Mouse (Mus musculus) left cerebral cortex, postnatal 25 days (tissue): ENCODE results near the gene Stx8. TPM values are rescaled to one million over a fixed set of nuclear protein-coding genes. Genes with fewer than 3 reads are reported as not detected.
A peak's percentile ranks its signal among the peaks of the same experiment; 100 is the strongest.

Experiments
- DNase-seq, 2 experiments: peaks; one replicate each; pipeline ENCODE4 v3.0.0; 2022; ENCODE audit warnings: low spot score in 2 of 2, mixed read lengths in 1 of 2
- intact Hi-C: fragments of 180-260 bp; cut with DNase I; formaldehyde crosslinking; loops from one replicate; pipeline ENCODE4 v1.15.1; 2025
- total RNA-seq, 2 experiments: library from RNA; stranded (reverse); gene quantifications; 2 replicates each; pipeline ENCODE4 v1.2.3; 2021

The Stx8 gene
- total RNA-seq, 2 experiments from 2014 or later: 36.1 to 36.2 TPM

DNA sequence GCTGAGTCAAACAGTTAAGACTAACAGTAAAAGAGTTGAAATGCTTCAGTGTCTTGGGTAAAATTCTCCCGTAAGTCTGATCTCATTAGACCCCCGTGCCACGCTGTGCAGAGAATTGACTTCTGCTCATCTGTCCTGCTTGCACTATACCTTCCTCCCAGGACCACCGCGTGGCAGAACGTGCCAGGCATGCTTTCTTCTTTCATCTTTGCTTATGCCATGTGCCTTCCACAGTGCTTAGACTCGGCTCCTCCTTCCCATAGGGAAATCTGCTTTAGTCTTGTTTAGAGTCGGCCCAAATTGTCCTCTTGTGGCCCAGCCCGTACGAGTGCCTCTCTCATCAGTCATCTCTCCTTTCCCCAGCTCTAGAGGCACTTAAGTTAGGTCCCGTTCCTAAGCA lies 1.8 kb downstream of the Stx8 start:
- DNase-seq: no peak
- intact Hi-C loops: no loop called here

DNA sequence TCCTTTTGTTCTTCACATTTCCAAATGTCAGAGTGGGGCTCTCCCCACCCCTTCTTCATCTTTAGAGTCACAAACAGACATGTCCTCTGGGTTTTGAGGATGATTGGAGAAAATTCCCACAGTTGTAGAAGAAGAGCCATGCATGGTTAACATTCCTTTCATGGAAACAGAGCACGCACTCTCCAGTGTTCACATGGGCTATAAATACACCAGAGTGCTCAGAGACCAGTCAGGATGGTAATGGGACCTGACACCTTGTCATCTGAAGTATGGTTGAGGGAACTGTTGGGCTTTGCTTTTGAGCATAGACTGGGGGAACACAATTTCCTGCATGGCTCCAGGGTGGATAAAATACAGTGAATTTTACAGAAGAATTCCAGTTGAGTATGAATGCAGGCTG lies 6.6 kb downstream of the Stx8 start:
- intact Hi-C loops: no loop called here
- DNase-seq: no peak

DNA sequence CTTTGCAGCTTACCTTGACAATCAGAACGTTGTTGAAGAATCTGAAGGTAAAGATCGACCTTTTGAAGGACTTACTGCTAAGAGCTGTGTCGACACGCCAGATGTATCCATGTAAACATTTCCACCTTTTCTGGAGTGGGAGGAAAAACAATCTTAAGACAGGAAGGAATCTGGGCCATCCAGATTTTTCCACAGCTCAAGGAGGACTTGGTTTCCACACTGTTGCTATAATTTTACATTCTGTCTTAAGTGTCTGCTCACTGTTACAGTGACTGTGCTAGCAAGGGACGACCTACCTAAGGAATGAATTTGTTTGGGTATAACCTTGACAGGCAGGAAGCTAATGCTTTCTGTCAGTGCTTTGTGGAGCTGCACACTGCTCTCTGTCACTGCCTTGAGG lies 7.2 kb downstream of the Stx8 start:
- no peak for DNase-seq
- intact Hi-C loops: no loop called here

DNA sequence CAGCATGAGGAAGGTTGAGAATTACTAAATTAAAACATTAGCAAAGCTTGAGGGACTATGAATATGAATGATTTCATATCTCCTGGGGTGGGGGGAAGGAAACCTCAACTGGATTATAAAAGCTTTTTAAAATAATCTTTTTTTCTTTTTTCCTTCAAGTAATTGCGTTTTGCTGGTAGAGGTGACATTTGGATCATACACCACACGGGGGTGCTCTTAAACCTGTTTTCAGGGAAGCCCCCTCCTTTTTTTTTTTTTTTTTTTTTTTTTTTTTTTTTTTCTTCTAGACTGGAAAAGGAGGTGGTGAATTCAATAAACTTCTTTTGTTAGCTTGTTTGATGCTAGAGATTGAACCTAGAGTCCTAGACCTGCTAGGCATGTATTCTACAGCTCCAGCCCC lies 9.3 kb downstream of the Stx8 start:
- peak in 1 of 2 experiments; percentile 29 for DNase-seq
- intact Hi-C loops: no loop called here

DNA sequence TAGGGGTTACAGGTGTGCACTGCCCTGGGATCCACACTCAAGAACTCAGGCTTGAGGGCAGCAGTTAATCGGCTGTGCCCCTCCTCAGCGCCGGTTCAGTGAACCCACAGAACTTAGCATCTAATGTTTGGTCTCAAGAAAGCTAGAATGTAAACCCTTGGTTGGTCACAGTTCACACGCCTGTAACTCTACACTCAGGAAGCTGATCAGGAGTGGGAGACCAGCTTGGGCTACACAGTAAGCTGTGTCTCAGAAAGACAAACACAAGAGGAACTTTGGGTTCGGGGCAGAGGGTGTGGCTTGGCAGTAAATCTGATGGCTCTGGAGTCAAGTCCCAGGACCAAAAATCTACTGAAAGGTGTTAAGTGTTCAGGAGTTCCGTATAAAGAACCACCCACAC lies 17.6 kb downstream of the Stx8 start:
- intact Hi-C loops: no loop called here
- DNase-seq: no peak

DNA sequence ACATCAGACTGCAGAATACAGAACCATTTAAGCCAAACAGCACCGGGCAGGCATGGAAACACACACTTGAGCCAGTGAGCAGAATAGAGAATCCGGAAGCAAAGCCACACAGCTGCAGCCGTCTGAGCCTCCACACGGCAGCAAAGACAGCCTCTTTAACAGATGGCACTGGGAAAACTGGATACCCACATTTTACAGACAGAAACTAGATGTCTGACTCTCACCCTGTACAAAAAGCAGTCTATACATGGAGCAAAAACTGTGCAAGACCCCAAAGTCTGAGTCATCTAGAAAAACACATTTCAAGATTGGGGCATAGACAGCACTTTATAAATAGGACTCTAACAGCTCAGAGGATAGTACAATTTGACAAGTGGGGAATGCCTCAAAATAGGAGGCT lies 25.2 kb downstream of the Stx8 start:
- intact Hi-C loops: no loop called here
- DNase-seq: peak; percentile 23 to 67

DNA sequence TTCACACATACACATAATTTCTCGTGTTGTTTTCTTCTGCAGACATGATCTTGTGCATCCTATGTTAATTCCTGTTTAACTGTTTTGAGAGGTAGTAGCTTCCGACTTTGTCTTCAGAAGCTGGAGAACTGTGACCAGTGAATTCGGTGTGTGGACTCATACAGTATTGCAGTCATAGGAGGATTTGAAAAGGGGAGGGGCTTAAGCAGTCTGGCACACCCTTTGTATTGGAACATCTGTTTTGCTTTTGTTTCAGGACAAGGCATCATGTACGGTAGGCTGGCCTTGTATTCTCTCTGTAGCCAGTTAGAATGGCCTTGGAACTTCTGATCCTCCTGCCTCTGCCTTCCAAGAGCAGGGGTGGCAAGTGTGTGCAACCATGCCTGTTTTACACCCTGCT lies 30.0 kb downstream of the Stx8 start:
- intact Hi-C loops: no loop called here
- no peak for DNase-seq

DNA sequence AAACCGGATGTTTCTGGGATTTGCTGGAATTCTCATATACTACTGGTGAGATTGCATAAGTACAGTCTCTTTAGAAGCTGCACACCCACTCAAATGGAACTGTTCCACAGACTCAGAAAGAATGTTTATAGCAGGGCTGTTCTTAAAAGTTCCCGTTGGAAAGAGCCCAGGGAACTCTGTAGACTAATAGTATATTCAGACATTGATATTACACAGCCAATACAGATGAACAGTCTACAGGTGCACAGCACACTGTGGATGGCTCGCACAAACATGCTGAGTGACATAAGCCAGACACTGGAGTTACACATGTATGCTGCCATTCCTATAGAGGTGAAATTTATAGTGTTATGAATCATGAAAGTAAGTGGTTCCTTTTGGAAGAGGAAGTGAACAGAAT lies 32.9 kb downstream of the Stx8 start:
- intact Hi-C loops: no loop called here
- peak; percentile 49 to 90 for DNase-seq

DNA sequence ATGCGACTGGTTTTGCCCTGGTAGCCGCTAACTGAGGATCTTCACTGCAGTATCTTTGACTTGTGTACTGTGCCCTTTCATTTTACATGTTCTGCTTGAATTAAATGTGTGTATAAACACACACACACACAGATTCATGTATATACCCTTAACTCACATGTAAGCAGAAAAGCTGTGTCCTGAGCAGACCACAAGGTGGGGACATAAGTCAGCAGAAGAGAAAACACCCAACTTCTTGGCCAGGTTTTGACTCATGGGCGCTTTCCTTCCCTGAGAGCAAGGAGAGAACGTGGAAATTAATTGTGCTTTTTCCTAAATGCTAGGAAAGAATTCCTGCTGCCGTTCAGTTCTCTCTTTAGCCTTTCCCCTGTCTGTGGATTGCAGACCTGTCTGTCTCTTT lies 33.6 kb downstream of the Stx8 start:
- intact Hi-C loops: loop anchor here (5.0 kb wide), 1 partner anchor 188 kb away; no protein-coding TSS in a partner anchor
- DNase-seq: no peak

DNA sequence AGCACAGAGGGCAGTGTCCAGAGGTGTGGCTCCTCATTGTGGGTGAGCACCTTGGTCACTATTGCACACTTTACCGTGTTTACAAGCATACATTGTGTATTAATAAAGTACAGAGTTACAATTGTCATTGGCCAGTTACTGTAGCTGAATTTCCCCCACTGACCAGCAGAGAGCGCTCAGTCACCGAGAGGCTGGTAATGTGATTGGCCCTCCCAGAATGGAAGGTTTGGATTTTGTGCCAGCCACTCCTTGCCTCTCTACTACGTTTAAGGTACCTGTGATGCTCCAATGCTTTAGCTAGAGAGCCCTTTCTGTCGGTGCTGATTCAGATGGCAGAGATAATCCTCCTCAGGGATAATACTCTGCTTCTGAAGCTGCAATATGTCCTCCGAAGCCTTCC lies 38.2 kb downstream of the Stx8 start:
- intact Hi-C loops: loop anchor here (1.0 to 5.0 kb wide), 3 partner anchors 183 to 404 kb away; partner anchors contain the start of gene Ntn1
- peak; percentile 74 to 76 for DNase-seq

DNA sequence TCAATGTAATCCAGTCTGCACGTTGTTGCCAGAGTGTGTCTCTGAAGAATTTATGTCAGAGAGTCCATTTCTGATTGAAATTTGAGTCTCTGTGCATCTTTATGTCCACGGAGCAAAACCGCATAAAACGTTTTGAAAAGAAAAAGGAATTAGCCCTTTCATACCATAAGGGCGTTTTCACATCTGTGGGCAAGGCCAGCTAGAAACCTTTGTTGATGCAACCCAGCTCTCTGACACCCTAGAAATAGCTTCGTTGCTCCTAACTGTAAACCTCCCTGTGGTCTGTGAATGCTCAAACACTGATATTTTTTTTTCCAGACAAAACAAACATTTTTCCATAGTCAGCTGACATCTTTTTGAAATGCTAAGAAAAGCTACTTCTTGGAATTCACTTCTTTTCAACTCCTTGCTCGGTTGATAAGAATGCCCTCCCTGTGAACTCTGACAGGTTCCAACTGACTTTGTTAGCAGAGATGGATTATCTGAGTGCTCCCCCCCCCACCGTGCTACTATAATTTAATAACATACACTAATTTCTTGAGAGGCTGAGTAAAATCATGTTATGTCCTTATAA lies 40.3 kb downstream of the Stx8 start:
- DNase-seq: no peak
- intact Hi-C loops: loop anchor here (5.0 kb wide), 1 partner anchor 191 kb away; no protein-coding TSS in a partner anchor

DNA sequence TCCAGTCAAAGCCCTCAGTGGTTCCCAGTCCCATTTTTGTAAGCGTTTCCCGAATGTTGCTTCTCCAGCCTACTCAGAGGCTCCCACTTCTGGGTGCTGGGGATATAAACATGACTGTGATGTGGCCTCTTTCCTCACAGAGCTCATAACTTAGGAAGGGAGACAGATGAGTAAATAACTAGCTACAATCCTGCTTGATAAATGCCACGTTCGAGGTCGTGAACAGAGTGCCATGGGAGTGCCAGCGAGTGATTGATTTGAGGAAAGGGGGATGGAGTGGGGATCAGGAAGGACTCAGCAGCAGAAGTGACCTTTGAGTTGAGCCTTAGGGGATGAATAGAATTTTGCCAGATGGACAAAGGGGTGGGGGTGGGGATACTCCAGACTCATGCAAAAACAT lies 41.7 kb downstream of the Stx8 start:
- intact Hi-C loops: loop anchor here (5.0 kb wide), 1 partner anchor 190 kb away; no protein-coding TSS in a partner anchor
- DNase-seq: no peak

DNA sequence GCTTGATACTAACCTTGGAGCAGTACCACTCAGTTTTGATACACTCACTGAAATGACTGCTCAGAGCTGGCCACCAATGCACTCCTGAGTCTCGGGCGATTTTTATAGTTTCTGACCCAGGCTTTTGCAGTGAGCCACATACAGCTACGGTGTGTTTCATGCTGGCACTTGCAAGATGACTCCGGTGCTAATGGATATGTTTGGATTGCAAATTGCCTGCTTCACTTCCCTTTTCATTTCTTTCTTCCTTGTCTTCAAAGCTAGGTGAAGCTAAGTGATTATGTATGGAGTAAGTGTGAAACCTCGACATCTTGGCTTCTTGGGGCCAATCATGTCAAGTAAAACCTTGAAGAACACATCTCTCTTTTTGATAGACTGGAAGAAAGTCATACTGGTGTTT lies 43.4 kb downstream of the Stx8 start:
- intact Hi-C loops: loop anchor here (5.0 kb wide), 1 partner anchor 188 kb away; no protein-coding TSS in a partner anchor
- no peak for DNase-seq

DNA sequence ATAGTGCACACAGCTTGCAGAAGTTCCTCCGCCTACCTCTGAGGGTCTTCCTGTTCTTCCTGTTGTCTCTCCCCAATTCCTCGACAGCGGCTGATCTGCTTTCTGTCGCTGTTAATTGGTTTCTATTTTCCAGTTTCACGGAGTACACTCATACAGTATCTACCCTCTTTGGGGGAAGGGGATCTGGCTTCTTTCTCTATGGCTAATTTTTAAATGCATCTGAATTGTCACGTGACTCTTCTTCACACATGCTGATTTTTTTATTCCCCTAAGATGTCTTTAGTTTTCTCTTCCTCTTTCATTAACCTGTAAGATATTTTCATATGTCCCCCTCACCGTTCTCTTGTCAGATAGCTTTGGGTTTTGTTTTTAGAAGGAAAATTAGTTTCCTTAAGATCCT lies 46.2 kb downstream of the Stx8 start:
- DNase-seq: no peak
- intact Hi-C loops: no loop called here

DNA sequence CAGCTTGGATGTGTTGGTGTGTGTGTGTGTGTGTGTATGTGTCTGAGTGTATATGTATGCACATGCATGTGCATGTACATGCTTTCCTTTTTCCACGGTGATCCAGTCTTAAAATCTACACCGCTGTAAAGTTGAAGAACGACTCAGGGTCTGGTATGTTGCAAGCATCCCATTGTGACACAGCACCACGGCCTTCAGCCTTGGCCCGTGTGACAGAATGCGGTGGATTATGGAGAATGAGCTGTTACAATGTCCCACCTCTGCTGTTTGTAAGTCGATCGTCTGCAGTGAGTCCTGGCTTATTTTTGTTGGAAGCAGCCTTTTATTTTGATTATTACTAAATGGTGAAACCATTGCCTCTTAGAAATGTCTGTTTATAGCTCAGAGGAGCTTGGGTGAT lies 52.2 kb downstream of the Stx8 start:
- intact Hi-C loops: no loop called here
- DNase-seq: no peak

DNA sequence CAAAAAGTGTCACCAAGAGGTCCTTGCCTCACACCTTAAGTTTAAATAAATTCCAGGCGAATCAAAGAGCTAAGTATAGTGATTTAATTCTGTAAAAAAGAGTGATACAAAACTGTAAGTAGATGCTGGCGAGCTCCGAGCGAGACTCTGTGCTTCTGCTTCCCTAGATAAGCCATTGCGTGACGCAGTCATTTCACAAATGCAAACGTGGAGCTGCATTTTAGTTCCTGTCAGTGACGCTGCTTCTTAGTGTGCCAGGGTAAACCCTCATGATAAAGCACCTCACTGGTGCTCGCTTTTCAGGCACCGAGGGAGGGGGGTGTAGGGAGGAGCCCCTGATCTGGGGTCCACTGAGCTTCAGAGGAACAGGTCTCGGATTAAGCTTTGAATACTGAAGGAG lies 53.2 kb downstream of the Stx8 start:
- DNase-seq: peak in 1 of 2 experiments; percentile 35
- intact Hi-C loops: no loop called here

DNA sequence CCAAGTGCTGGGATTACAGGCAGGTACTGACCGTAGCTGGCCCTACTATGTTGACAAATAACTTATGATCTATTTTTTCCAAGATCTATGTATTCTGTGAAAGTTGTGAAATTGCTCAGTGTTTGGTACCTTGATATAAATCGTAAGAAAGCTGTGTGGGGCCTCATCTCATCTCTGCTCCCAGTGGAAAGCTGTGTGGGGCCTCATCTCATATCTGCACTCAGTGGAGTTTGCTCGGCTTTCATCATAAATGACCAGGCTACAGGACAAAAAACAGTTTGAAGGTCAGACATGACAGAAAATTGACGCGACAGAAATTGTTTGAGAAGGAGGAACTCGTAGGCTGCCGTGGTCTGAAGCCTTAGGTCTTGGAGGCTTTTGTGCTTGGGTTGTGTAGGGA lies 56.0 kb downstream of the Stx8 start:
- intact Hi-C loops: no loop called here
- no peak for DNase-seq

DNA sequence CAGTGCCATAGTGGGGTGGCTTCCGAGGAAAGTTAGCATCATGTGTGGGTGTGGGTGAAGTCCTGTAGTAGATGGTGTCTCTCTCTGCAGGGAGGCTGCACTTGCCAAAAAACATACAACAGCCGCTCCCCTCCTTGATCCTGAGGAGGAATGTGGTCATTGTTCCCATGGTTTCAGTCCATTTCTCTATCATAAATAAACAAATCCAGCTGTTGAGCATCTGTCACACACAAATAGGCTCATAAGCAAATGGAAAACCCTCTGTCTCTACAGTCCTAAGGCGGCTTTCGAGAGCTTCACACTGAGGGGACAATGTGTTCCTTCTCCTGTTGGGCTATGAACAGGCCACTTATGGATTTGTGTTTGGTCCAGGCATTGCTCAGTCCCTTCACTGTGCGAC lies 56.9 kb downstream of the Stx8 start:
- no peak for DNase-seq
- intact Hi-C loops: no loop called here

DNA sequence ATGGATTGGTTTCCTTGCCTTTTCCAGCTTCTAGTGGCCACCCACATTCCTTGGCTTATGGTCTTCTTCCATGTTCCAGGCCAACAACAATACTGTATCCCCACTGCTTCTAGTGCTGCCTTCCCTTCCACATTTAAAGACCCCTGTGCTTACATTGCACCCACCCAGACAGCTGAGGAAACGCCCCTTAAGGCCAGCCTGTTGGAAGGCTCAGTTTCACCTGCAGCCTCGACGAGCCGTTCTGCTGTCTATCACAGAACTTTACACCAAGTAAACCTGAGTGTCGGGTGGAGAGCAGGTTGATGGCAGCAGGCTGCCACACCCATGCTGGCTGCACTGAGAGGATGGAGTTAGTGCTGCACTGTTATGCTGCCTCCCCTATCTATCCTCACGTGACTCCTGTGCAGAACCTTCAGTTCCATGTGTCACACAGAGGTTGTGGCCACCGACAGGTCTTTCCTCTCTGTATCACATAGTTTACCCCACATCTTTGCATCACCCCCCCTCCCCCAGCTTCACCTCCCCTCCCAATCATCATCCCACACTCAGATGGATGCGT lies 57.9 kb downstream of the Stx8 start:
- no peak for DNase-seq
- intact Hi-C loops: no loop called here

DNA sequence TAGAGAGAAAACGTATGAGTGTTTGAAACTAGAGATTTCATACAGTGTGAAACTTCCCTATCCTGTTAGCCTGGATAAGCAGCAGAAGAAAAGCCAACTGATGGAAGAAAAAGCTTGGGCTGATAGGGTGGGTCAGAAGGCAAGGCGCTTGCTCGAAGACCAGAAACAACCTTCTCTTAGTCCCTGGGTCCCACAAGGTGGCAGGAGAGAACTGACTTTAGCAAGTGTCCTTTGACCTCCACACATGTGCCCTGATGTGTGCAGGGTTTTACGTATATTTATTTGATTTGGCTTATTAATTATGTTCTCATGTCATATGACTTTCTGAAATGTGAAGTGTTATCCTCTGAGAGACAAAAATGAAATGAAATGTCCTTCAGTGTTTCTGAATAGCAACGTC lies 60.6 kb downstream of the Stx8 start:
- intact Hi-C loops: no loop called here
- no peak for DNase-seq

DNA sequence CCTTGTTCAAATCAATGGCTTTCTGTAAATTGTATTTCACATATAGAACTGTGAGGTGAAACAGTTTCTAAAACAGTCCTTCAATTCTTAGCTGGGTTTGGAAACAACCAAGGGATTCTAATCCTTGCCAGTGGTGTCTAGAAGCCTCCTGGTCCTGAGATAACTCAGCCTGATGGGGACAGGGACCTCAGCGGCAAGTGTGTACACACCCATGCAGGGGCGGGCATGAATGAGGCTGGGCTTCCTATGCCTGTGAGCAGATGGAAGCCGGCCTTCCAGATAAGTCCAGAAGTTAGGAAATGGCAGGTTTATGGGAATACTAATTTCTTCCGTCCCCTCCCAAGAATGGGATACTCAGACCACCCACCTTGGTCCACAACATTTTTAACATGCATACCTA lies 63.1 kb downstream of the Stx8 start:
- intact Hi-C loops: no loop called here
- DNase-seq: no peak

DNA sequence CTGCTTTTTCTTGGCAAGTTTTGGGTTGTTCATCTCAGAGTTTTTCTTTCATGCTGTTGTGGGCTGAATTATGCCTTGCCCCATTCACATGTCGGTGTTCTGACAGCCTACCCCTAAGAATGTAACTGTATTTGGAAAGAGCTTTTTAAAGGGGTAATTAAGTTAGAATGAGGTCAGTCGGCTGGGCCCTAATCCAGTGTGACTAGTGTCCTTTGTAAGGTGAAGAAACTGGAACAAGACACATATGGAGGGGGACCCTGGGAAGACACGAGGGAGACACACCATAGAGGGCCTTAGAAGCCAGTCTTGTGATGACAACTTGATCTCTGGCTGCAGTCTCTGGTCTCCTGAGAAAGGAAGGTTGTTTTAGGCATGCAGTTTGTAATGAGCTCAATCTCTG lies 63.9 kb downstream of the Stx8 start:
- no peak for DNase-seq
- intact Hi-C loops: no loop called here
